Mouse (Mus musculus): ENCODE results near the gene Hist1h2be.

Gene Hist1h2be

GRCm38 (mm10) chr13:23534368-23535131, 86.4 kb downstream of the Hist1h2be start:
- CTCF ChIA-PET = interaction anchor here in 2 of 4 experiments (0.6 to 0.7 kb wide), 2 partner anchors 37 to 133 kb away, joined by 3 read pairs; partner anchors contain the start of genes Hist1h2ae (in 1 of the 2) and Hist1h2bg (in 1 of the 2)

More at GRCm38 (mm10) chr13:23534368-23535131, 86.4 kb downstream of the Hist1h2be start:
- POLR2A ChIA-PET = interaction anchor here (0.5 to 24.7 kb wide), 102 partner anchors 7 to 1824 kb away, joined by 3 to 692 read pairs (median 6); partner anchors contain the start of genes Hist1h4f (in 4 of the 4), Hist1h1a (in 3 of the 4), Hist1h2ac (in 3 of the 4) and Hist1h2ae (in 3 of the 4)

Data from embryonic stem cell, embryonic (primary cell).